Mouse (Mus musculus) large intestine, adult 2 months (tissue): Measurements from ENCODE around the gene Mdfic. TPM values are rescaled to one million over a fixed set of nuclear protein-coding genes. Genes with fewer than 3 reads are reported as not detected.
"Not testable (repeated sequence)": the region's sequence is repeated elsewhere in the genome, so short reads cannot be mapped to it uniquely, and the experiment has no call there.

Experiments used
- DNase-seq: peaks from one replicate; pipeline ENCODE4 v3.0.0-alpha.2; 2012; ENCODE audit warnings: low read depth, low spot score
- WGBS: fragments of 180-500 bp; shearing (Covaris S2); methylation state at CpG from one replicate; pipeline ENCODE4 v1.1.7; 2018; 5-methylcytosine and 5-hydroxymethylcytosine counted together
- polyA plus RNA-seq: library from polyadenylated mRNA; depleted of rRNA; stranded (reverse); fragments of >200 nt; gene quantifications from 2 replicates; pipeline ENCODE4 v1.2.3, GENCODE M21; 2012; rRNA removed

Gene Mdfic
- polyA plus RNA-seq, result 2.3 and 3.8 TPM in 2 replicates

DNA sequence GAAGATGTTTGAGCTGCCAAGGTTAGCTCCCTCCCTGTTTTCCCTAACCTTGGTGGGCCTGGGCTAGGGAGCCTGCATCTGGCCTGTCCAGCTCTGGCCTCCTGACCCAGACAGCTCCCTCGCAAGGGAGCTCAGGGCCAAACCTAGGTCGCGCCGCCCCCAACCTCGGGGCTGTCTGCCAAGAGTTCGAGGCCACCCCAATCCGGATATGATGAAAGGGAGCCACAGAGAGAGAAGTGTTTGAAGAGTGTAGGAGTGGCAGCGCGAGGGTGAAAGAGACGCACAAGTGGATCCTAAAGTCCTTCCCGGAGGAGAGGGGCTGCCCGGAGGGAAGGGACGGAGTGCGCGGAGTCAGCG, at the start of gene Mdfic:
TSS of gene Mdfic (plus strand) at position 201 of the 357 bp plus-strand sequence.
- 2% methylated on average over 16 of the region's 16 CpGs for WGBS
- DNase-seq, result no peak

DNA sequence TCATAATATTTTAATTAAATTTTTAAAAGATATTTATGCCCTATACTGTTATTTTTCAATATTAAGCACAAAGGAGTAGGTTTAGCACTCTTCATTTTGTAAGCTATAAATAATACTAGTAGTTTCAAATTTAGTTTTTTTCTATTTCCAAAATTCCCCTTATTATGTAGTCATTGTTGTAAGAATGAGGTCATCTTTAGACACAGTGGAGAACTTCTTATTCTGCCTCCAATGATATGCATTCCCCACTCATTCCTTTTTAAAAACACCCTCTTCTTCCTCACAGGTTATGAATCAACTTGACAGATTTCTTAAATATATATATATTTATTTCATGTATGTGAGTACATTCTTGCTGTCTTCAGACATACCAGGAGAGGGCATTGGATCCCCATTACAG, 49.1 kb upstream of the Mdfic start:
- no peak for DNase-seq

DNA sequence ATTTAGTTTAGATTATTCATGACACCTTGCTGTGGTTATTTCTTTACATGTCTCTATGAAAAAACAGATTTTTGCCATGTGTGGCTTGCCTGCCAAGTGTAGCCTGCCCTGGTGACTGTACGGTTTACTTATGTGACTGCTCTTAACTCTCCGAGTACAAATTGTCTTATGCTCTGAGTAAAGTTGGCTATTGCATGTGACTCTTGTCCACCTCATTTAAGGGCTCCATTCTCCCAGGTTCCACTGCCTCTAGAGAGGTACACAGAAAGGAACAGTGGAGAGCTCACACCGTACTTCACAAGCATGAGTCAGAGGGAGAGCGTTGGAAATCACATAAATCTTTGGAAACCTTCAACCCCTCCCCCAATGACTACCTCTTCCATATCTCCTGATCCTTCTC, 10.4 kb upstream of the Mdfic start:
- WGBS, result 80% methylated on average over 4 of the region's 4 CpGs
- no peak for DNase-seq

DNA sequence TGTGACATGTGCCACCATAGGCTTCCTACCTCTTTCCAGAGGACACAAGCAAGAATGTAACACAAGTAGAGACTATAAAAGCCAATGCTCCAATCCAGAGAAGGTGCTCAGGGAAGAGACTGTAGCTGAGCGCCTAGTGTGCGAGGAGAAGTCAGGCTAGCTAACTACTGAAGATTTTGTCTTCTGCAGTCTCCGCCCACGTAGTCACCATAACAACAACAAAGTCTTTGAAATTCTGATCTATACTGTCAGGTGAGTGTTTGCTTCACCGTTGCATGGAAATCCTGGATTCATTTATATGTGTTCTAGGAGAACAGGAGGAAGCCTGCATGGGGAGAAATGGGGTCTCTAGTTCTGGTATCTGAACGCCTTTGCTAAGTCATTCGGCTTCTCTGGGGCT, 9.8 kb upstream of the Mdfic start:
- DNase-seq, result no peak
- 91% methylated on average over 7 of the region's 7 CpGs for WGBS

DNA sequence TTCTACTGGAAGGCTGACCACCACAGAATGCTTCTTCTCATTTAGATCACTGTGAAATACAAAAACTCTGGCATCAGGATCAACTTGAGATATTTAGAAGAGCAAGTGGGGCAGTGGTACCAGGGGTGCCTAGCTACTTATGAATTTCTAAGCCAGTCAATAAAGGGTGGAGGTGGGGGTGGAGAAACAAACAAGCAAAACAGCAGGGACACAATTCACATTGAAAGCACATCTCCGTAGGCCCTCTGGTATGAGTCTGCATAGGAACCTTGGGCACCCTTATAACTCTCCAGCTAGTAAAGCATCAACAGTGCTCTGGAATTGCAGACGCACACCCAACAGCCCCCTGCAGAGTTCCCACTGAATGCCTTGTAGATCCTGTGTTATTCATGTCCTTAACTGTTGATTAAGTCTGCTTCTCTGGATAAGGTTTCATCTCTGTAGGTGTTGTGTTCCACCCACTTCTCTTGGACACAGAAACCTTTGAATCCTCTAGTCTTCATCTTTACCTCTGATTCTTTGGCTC, 7.5 kb upstream of the Mdfic start:
- WGBS, result 78% methylated on average over 2 of the region's 2 CpGs
- no peak for DNase-seq

DNA sequence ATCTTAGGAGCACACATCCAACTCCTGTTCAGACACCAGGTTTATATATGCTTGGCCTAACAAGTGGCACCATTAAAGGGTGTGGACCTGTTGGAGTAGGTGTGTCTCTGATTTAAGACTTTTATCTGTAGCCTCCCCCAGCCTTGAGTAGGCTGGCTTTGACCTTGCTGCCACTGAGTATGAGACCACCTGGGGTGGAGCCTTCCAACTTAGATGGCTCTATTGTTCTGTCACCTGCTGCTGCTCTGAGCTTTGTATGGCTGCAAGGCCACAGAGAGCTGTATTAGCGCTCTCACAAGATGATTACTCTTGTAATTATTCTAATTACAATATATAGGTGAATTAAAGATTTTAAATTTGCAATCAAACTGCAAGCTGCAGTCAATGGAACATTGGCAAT, 6.4 kb upstream of the Mdfic start:
- WGBS, result 92% methylated on average over 1 of the region's 1 CpGs
- not testable (repeated sequence) for DNase-seq

DNA sequence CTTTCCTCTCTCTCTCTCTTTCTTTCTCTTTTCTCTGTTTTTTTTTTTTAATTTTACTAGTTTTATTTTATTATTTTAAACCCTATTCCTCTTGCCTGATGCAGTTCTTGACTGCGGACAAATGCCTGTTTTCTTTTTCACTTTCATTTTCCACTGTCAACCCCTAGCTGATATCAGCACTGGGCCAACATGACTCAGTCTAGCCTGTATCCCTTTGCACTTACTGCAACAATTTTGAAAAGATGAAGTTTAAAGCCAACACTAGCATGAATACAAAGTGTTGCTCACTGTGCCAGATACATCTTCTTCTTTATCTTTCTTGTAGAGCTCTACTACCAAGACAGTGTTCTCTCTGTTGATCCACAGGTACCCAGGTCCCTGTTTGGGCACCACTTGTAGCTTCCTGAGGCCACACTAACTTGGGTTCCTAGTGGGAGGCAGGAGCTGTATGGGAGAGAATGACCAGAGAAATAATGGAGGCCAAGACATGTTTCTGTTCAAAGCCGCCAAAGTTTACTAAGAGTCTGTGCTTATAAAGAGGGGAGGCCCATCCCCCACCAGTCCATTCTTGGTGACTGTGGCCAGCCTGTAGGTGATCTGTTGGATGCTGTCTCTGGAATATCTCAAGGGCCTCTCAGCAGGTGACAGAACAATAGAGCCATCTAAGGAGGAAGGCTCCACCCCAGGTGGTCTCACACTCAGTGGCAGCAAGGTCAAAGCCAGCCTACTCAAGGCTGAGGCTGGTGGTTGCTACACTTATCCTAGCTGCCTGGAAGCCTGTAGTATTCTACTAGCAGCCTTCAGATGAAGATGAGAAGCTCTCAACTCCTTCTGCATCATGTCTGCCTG, 5.2 kb upstream of the Mdfic start:
- 74% methylated on average over 2 of the region's 2 CpGs for WGBS
- DNase-seq, result no peak

DNA sequence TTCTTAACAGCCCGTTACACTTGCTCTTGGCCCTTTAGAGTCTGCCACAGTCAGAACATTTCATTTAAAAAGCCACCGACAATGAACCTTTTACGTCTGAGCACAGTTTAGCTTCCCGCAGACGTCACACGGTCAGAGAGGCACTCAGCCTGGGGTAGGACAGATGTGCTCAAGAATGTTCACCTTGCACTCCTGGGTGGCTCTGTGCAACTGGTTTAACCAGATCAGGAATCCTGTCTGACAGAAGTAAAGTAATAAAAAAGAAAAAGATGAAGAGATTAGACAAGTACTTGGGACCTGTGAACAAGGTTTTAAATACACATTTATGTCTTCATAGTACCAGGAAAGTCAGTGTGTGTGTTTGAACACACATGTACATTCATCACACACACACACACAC, 542 bp upstream of the Mdfic start:
- 37% methylated on average over 6 of the region's 6 CpGs for WGBS
- DNase-seq, result no peak

DNA sequence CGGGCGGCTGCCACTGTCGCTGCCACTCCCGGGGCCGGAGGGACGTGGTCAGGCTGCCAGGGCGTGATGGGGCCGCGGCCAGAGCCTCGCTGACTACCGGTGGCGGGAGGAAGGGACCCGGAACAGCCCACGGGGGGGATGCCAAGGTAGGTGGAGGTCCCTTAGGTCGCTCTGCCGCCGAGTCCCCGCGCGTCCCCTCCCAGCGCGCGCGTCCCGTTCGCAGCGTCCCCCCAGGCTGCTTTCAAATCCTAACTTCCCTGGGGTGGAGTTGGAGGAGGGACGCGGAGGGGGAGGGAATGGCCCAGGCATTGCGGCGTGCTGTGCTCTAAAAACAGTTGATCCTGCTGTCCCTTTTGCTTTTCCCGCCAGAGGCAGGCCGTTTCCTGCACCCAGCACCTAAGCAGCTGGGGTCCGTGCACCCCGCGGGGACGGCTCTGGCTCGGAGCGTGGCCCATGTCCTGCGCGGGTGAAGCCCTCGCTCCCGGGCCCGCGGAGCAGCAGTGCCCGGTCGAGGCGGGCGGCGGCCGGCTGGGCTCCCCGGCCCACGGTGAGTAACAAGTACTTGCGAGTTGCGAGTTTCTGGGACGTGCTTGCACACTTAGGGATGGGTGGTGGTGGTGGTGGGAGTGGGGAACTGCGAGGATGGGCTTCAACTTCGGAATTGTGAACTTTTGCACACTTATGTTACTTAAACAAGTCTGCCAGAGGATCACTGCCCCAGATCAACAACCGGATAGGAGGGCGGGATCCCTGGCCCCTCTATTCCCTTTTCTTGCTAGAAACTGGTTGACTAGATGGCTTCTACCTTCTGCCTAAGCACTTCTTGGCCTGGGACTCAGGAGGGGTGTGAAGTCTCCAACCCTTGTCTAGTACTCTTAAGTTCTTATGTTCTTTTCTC, 606 bp downstream of the Mdfic start:
- WGBS, result under 1% methylated on average over 60 of the region's 60 CpGs
- no peak for DNase-seq

DNA sequence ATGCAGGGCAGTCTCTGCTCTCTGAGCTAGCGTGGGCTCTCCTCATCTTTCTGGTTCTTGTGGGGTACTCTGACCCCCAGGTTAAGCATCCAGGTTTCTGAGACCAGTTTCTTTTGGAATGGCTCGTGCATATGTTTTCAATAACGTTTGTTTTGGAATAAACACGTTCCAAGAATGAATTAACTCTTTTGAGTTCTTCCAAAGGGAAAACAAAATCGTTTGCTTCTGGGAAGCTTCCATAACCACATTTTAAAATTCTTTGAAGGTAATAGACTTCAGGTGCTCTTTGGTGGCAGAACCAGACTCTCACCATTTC, 1.2 kb downstream of the Mdfic start:
- WGBS, result 13% methylated on average over 5 of the region's 5 CpGs
- DNase-seq, result no peak

DNA sequence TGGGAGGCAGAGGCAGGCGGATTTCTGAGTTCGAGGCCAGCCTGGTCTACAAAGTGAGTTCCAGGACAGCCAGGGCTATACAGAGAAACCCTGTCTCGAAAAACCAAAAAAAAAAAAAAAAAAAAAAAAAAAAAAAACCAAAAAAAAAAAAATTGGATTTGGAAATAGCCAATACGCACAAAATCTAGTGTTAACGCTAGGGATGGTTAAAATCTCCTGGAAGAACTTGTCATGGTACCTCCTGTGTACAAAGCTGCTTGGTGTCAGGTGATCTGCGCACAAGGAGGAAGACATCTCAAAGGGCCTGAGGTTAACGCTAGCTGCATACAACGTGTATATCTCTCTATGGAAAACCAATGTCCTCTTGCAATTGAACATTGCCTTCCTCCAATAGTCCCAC, 2.2 kb downstream of the Mdfic start:
- DNase-seq, result not testable (repeated sequence)
- 76% methylated on average over 8 of the region's 8 CpGs for WGBS

DNA sequence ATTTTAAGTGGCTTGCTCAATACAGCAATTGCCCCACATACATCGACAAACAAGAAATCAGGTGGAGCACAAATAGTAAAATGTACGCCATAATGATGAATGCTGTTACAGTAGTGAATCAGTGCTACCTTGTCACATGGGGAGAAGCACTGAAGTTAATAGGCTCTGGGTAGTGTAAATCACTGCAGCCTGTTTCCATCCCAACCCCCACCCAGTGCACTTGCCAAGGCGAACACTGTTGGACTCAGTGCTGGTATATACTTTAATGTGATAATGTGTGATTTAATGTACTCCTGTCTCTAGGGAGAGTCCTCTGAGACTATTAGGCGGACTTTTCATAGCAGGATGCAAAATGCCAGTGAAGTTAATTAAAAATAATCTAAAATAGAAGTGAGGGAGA, 3.8 kb downstream of the Mdfic start:
- WGBS, result 73% methylated on average over 4 of the region's 4 CpGs

DNA sequence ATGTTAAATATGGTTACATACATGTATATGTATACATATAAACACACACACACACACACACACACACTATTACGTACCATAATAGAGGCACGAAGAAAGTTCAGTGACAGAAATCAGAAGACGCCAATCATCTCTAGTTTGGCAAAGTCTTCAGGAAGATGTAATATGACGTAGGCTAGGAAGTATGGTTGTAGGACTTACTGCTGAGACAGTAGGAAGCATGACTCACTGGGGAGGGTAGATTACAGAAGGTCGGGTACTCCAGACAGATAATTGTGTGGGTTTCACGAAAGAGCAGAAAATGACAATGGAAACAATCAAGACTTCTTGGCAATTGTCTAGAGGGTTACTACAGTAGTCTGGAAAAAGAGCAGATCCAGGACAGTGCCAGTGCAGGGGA, 6.0 kb downstream of the Mdfic start:
- WGBS, result 73% methylated on average over 6 of the region's 6 CpGs
- no peak for DNase-seq

More for the DNA sequence above, 3.8 kb downstream of the Mdfic start:
- no peak for DNase-seq

DNA sequence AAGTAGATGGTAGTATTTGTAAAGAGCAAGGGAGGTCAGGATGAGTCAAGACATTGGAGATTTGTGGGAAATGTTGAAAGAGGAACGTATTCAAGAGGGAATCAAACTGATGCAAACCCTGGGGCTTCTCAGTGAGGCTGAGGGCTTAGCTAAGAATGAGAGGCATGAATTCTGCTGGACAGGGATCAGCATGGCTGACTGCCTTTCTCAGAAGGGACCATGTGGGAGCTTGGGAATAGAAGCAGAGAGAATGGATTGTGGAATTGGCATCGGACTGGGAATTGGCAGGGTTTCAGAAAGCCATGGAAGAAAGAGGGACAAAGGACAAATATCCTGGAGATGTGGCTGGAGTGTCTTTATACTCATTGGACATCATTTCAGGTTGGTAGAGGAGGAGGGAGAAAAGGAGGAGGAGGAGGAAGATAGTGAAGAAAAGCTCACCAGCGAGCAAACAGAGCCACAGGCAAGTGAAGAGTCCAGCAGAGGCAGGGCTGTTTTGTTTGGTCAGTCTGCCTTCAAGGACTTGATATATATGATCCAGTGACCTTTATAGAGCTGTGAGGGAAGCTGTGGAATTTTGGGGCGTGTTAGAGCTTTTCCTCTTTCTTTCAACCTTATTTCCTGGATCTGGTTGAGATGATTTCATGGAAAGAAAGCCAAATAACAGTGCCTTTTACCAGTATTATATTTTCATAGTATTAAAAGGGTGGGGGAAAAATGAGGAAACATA, 7.4 kb downstream of the Mdfic start:
- DNase-seq, result no peak
- WGBS, result 46% methylated on average over 4 of the region's 4 CpGs

DNA sequence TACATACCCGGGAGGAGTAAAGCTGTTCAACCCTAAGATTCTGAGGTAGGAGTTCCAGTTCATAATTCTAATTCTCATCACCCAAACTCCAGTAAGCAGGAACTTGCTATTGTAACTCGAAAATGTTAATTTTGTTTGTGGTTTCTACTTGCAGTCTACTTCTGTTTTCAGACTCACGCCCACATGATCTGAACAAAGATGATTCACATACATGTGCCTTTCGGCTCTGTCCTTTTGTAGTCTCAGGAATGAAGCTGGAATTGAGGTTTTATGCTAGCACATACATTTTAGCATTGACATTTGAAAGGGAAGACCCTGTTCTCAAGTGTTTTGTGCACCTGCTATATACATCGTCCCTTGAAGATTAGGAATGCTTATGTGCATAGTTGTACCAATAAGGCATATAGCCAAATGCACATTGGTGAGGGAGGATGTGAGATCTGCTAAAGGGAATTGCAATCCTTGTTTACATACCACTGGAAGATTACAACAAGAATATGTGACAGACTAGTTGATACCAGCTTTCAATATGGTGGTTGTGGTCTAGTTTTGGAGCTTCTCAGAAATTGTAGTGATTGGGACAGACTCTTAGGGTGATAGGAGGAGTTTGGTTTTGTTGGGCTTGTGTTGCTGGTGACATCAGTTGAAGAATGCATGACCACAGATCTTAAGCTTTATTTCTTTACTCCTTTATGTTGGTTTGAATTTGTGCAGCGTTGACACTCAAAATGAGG, 8.6 kb downstream of the Mdfic start:
- DNase-seq, result no peak
- 74% methylated on average over 6 of the region's 6 CpGs for WGBS

DNA sequence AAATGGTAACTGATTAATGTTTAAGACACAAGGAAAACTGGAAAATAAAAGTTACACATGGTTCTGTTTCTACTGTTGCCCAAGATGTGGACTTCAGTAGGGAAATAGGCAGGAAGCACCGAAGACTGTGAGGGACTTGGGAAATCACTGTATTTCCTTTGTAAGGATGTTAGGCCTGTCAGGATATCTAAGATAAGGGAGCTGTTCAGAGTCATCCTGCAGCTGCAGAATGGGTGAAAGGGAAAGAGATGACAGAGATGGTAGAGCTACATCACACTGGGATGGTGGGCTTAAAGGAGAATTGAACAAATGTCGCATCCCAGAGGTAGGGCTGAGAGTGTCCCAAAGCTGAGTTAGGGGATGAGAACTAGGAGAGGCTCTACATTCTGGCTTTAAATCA, 9.8 kb downstream of the Mdfic start:
- DNase-seq, result no peak
- WGBS, result 85% methylated on average over 2 of the region's 2 CpGs

DNA sequence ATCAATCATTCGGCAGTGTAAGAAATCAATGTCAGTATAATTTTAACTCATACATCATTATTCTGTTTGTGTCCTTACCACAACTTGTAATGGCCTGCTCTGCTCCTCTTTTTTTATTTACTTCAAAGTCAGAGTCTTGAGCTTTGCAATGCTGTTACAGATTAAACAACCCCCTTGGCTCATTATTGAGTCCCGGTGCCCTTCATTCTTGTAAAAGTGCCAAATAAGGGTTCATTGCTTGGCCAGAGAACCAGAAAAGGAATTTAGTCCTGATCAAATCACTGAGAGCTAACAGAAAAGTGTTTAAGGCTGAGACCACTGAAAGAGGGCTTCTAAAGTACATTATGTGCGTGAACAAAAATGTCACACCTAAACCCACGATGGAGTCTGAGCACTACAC, 10.2 kb downstream of the Mdfic start:
- DNase-seq, result no peak

DNA sequence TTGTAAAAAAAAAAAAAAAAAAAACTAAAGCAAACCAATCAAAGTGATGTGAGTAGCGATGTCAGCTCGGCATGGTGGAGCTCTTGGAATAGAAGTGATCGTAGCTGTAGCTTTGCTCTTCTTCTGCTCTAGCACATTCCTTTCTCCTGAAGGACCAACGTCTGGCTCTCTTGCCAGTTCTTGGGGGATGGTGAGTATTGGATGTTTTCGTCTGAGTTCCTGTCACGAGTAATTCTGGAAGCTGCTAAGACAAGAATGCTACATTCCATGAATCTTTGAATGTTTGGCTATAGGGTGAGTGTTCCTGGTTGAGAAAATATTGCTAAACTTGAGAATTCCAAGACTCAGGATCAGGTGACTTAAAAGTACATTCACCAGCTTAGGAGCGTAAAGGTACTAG, 11.0 kb downstream of the Mdfic start:
- WGBS, result 73% methylated on average over 7 of the region's 7 CpGs
- no peak for DNase-seq

More for the DNA sequence above, 10.2 kb downstream of the Mdfic start:
- 55% methylated on average over 4 of the region's 4 CpGs for WGBS

DNA sequence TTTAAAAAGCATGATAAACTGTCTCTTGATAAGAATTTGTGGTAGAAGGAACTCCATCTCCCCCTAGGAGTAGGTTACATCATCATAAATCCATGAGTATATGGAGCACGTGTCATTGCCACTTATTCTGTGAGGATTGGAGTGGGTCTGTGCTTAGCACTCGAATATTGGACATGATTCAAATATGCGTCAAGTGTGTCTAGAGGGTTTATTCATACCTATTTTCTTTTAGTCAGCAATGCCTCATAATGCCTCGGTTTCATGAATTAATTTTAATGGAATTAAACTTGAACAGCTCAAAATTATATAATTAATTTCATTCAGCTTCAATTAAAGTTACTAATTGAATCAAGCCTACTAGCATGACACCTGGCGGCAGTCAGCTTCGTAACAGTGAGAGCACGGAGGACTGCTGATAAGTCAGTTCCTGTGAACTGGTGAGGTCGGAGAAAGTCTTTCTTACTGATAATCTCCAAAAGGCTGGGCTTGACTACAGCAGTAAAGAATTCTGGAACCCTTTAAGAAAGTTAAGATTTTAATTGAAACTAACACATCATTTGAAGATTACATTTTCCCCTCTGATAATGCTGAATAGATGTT, 17.0 kb downstream of the Mdfic start:
- 79% methylated on average over 8 of the region's 8 CpGs for whole genome bisulfite sequencing
- no peak for DNase-seq
